Mouse (Mus musculus): ENCODE measurements at regions not wholly inside any gene's neighbourhood (a gene's known extent, or its start where the extent isn't known, plus 50 kb on each side); places are given as distances from the start of the nearest gene placed in this dataset.

- ATAC-seq (replicated peaks; ENCODE audit: low FRiP score, poor library complexity, severe bottlenecking): no peak
These were observed 137.8 kb downstream of the B3glct start for GRCm38 (mm10) chr5:149815879-149816278.

GRCm38 (mm10) chr5:149818812-149819211, 140.8 kb downstream of the B3glct start:
- no peak for ATAC-seq (replicated peaks; ENCODE audit: low FRiP score, poor library complexity, severe bottlenecking)

- ATAC-seq (replicated peaks; ENCODE audit: low FRiP score, poor library complexity, severe bottlenecking): no peak
These were observed 145.8 kb downstream of the B3glct start for GRCm38 (mm10) chr5:149823821-149824220.

- no peak for ATAC-seq (replicated peaks; ENCODE audit: low FRiP score, poor library complexity, severe bottlenecking)
These were observed 149.6 kb downstream of the B3glct start for GRCm38 (mm10) chr5:149827599-149827998.

- 0 out of 2 replicates have a peak, but pooled peaks have one; percentile 19 for ATAC-seq (replicated peaks; ENCODE audit: low FRiP score, poor library complexity, severe bottlenecking)
These were observed 153.3 kb downstream of the B3glct start for GRCm38 (mm10) chr5:149831122-149831861.

GRCm38 (mm10) chr5:149837379-149837778, 159.3 kb downstream of the B3glct start:
- no peak for ATAC-seq (replicated peaks; ENCODE audit: low FRiP score, poor library complexity, severe bottlenecking)

- no peak for ATAC-seq (replicated peaks; ENCODE audit: low FRiP score, poor library complexity, severe bottlenecking)
These were observed 164.5 kb downstream of the B3glct start for GRCm38 (mm10) chr5:149842491-149842890.

- ATAC-seq (replicated peaks; ENCODE audit: low FRiP score, poor library complexity, severe bottlenecking): no peak
These were observed 165.3 kb downstream of the B3glct start for GRCm38 (mm10) chr5:149843310-149843709.

- no peak for ATAC-seq (replicated peaks; ENCODE audit: low FRiP score, poor library complexity, severe bottlenecking)
These were observed 167.2 kb downstream of the B3glct start for GRCm38 (mm10) chr5:149845256-149845655.

- ATAC-seq (replicated peaks; ENCODE audit: low FRiP score, poor library complexity, severe bottlenecking): no peak
These were observed 170.0 kb upstream of the Rxfp2 start for GRCm38 (mm10) chr5:149848465-149848864.

- ATAC-seq (replicated peaks; ENCODE audit: low FRiP score, poor library complexity, severe bottlenecking): 0 out of 2 replicates have a peak, but pooled peaks have one; percentile 42
These were observed 167.5 kb upstream of the Rxfp2 start for GRCm38 (mm10) chr5:149851011-149851410.

- no peak for ATAC-seq (replicated peaks; ENCODE audit: low FRiP score, poor library complexity, severe bottlenecking)
These were observed 166.0 kb upstream of the Rxfp2 start for GRCm38 (mm10) chr5:149852516-149852915.

GRCm38 (mm10) chr5:149856101-149856500, 162.4 kb upstream of the Rxfp2 start:
- no peak for ATAC-seq (replicated peaks; ENCODE audit: low FRiP score, poor library complexity, severe bottlenecking)

GRCm38 (mm10) chr5:149857019-149857418, 161.5 kb upstream of the Rxfp2 start:
- no peak for ATAC-seq (replicated peaks; ENCODE audit: low FRiP score, poor library complexity, severe bottlenecking)

GRCm38 (mm10) chr5:149861489-149861962, 156.9 kb upstream of the Rxfp2 start:
- no peak for ATAC-seq (replicated peaks; ENCODE audit: low FRiP score, poor library complexity, severe bottlenecking)

- ATAC-seq (replicated peaks; ENCODE audit: low FRiP score, poor library complexity, severe bottlenecking): no peak
These were observed 150.5 kb upstream of the Rxfp2 start for GRCm38 (mm10) chr5:149867926-149868325.

GRCm38 (mm10) chr5:149869441-149869840, 149.0 kb upstream of the Rxfp2 start:
- ATAC-seq (replicated peaks; ENCODE audit: low FRiP score, poor library complexity, severe bottlenecking): no peak

GRCm38 (mm10) chr5:149870596-149870995, 147.9 kb upstream of the Rxfp2 start:
- no peak for ATAC-seq (replicated peaks; ENCODE audit: low FRiP score, poor library complexity, severe bottlenecking)

GRCm38 (mm10) chr5:149871521-149871920, 147.0 kb upstream of the Rxfp2 start:
- no peak for ATAC-seq (replicated peaks; ENCODE audit: low FRiP score, poor library complexity, severe bottlenecking)

GRCm38 (mm10) chr5:149873482-149874002, 144.9 kb upstream of the Rxfp2 start:
- no peak for ATAC-seq (replicated peaks; ENCODE audit: low FRiP score, poor library complexity, severe bottlenecking)

GRCm38 (mm10) chr5:149874342-149874741, 144.1 kb upstream of the Rxfp2 start:
- no peak for ATAC-seq (replicated peaks; ENCODE audit: low FRiP score, poor library complexity, severe bottlenecking)
